Comparison of ENCODE assay signal across 7 mouse cellular contexts in the genomic region with DNA sequence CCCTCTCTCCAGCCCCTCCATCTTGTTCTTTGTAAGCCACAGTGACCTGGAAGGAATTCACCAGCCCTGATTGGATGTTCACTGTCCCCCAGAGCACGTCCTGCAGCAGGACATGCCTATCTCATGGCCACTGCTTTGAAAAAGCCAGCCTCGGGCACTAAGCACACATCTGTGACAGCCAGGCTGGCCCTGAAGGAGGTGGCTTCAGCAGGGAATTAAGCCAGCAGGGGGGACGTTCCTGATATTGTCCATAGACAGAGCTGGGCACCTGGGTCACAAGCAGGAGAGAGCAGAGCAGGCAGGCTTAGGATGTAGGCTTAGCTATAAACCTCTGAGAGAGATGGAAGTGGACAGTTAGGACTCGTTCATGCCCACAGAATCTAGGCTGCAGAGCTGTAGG.
DNase-seq lines count a peak whose midpoint lies in the region; ATAC-seq lines count a peak whose summit lies in the region.

No protein-coding gene starts in this region.

- H3K27me3 ChIP-seq in forebrain, embryonic 11.5 days (ENCODE audit: control insufficient read depth, insufficient read depth, low read length) = no peaks in the 10 kb centered on the region
- H3K27me3 ChIP-seq in limb, embryonic 10.5 days (ENCODE audit: low read depth, poor library complexity, severe bottlenecking) = peaks cover 37% of the 10 kb centered on the region

- no peak overlapping the region; the same call in 1 of the 2 replicates for H3K9ac ChIP-seq in forebrain, embryonic 11.5 days (ENCODE audit: low read length)

- no peak overlapping the region for H3K4me2 ChIP-seq in forebrain, embryonic 11.5 days (ENCODE audit: low read depth, low read length, severe bottlenecking)

- no peak overlapping the region for H3K27ac ChIP-seq in forebrain, embryonic 11.5 days (ENCODE audit: low read depth, low read length)
- H3K27ac ChIP-seq in limb, embryonic 10.5 days = peak overlapping the region; percentile 8; the same call in 1 of the 2 replicates

- no peak overlapping the region for H3K4me3 ChIP-seq in forebrain, embryonic 11.5 days (ENCODE audit: low read depth, low read length)
- H3K4me3 ChIP-seq in limb, embryonic 10.5 days = no peak overlapping the region

- 0 out of 2 replicates have a peak, but pooled peaks have one; percentile 23 for ATAC-seq in forebrain, embryonic 11.5 days (replicated peaks; ENCODE audit: low FRiP score)

- WGBS in forebrain, embryonic 11.5 days = 22% methylated on average over 4 of the region's 4 CpGs
- 40% methylated on average over 4 of the region's 4 CpGs for WGBS in limb, embryonic 10.5 days

- intact Hi-C loops in left cerebral cortex, postnatal 4 days (cut with DNase I) = no loop called here
- intact Hi-C loops in left cerebral cortex, postnatal 14 days (cut with DNase I) = loop anchor here (5.0 kb wide), 2 partner anchors 55 to 105 kb away; no protein-coding TSS in a partner anchor

- DNase-seq in left cerebral cortex, postnatal 4 days = peak; percentile 48
- DNase-seq in left cerebral cortex, postnatal 14 days (ENCODE audit: low spot score in 2 of 2) = no peak
- DNase-seq in forebrain, embryonic 11.5 days (ENCODE audit: low spot score) = no peak
- DNase-seq in limb, embryonic 10.5 days (ENCODE audit: low spot score) = no peak
- peak; percentile 74 for DNase-seq in retina, postnatal 1 day
- DNase-seq in testis, postnatal 10 days (ENCODE audit: low spot score) = no peak
- no peak for DNase-seq in urinary bladder, adult 2 months (ENCODE audit: low spot score)

- H3K4me1 ChIP-seq in forebrain, embryonic 11.5 days (replicated peaks; ENCODE audit: control insufficient read depth, insufficient read depth, low read length) = peaks cover 15% of the 10 kb centered on the region
- peaks cover 78% of the 10 kb centered on the region for H3K4me1 ChIP-seq in limb, embryonic 10.5 days

- no peaks in the 10 kb centered on the region for H3K36me3 ChIP-seq in forebrain, embryonic 11.5 days (ENCODE audit: control insufficient read depth, insufficient read depth, low read length)
- no peaks in the 10 kb centered on the region for H3K36me3 ChIP-seq in limb, embryonic 10.5 days

- no peaks in the 10 kb centered on the region; the same call in 1 of the 2 replicates for H3K9me3 ChIP-seq in forebrain, embryonic 11.5 days (ENCODE audit: control insufficient read depth, low read length)
- no peaks in the 10 kb centered on the region for H3K9me3 ChIP-seq in limb, embryonic 10.5 days (replicated peaks)

Comparison
In these comparisons a context has a peak if more than half of its experiments do, and no peak if none do; other contexts are left out.
1. DNase-seq: peak in left cerebral cortex, postnatal 4 days (single experiment) and retina, postnatal 1 day (single experiment); none in left cerebral cortex, postnatal 14 days (0 of 2), forebrain, embryonic 11.5 days (single experiment), limb, embryonic 10.5 days (single experiment), testis, postnatal 10 days (single experiment) and urinary bladder, adult 2 months (single experiment).